Mouse (Mus musculus) CH12.LX (cell line): ENCODE measurements around the gene Tnfrsf22.

Experiments used
- BHLHE40 ChIP-seq: IDR thresholded peaks from 2 replicates; pipeline ENCODE4 v1.6.1; 2011; ENCODE audit warnings: mild to moderate bottlenecking, low read depth, low read length, improper control_type of control experiment
- CTCF ChIP-seq, 2 experiments: IDR thresholded peaks in 1 of 2; conservative IDR thresholded peaks in 1 of 2; 2 replicates each; pipeline ENCODE4 v1.5.1; 2011 to 2012; ENCODE audit warnings: low read depth in 2 of 2, low read length in 2 of 2, improper control_type of control experiment in 1 of 2, inconsistent platforms in 1 of 2, mild to moderate bottlenecking in 1 of 2, moderate library complexity in 1 of 2
- EP300 ChIP-seq: IDR thresholded peaks from 2 replicates; pipeline ENCODE4 v1.6.1; 2011; ENCODE audit warnings: low read length, improper control_type of control experiment
- HCFC1 ChIP-seq: IDR thresholded peaks from 2 replicates; pipeline ENCODE4 v1.6.1; 2012; ENCODE audit warnings: low read depth, mild to moderate bottlenecking, inconsistent platforms, low read length, improper control_type of control experiment
- NRF1 ChIP-seq: IDR thresholded peaks from 2 replicates; pipeline ENCODE4 v1.6.1; 2014; ENCODE audit warnings: low read depth, mild to moderate bottlenecking, inconsistent platforms, low read length, improper control_type of control experiment, moderate library complexity
- POLR2A ChIP-seq: IDR thresholded peaks from 2 replicates; pipeline ENCODE4 v1.6.1; 2011; ENCODE audit warnings: low read depth, mild to moderate bottlenecking, improper control_type of control experiment, low read length
- UBTF ChIP-seq: IDR thresholded peaks from 2 replicates; pipeline ENCODE4 v1.6.1; 2012; ENCODE audit warnings: low read depth, mild to moderate bottlenecking, inconsistent platforms, low read length, improper control_type of control experiment, moderate library complexity
- USF2 ChIP-seq: conservative IDR thresholded peaks from 2 replicates; pipeline ENCODE4 v1.6.1; 2011; ENCODE audit warnings: low read depth, low read length, improper control_type of control experiment
- ZMIZ1 ChIP-seq: IDR thresholded peaks from 2 replicates; pipeline ENCODE4 v1.6.1; 2012; ENCODE audit warnings: low read depth, mild to moderate bottlenecking, inconsistent platforms, low read length, improper control_type of control experiment

- TF ChIP-seq POLR2A (no peak), CTCF (conservative IDR thresholded peaks at IDR 0.05 in 1 of 2, IDR thresholded peaks at IDR 0.05 in 1 of 2; ENCODE audit: low read depth in 2 of 2, low read length in 2 of 2) (no peak), HCFC1 (no peak), USF2 (no peak), ZMIZ1 (no peak), UBTF (no peak), NRF1 (no peak), EP300 (no peak), BHLHE40 (no peak)
Measured at GRCm38 (mm10) chr7:143689481-143689880, 40.0 kb upstream of the Tnfrsf22 start.
